Mouse (Mus musculus): ENCODE measurements around the gene Wnt7a. TPM values are rescaled to one million over a fixed set of nuclear protein-coding genes. Genes with fewer than 3 reads are reported as not detected.

Gene Wnt7a
- polyA plus RNA-seq, 1 experiment = not detected

DNA sequence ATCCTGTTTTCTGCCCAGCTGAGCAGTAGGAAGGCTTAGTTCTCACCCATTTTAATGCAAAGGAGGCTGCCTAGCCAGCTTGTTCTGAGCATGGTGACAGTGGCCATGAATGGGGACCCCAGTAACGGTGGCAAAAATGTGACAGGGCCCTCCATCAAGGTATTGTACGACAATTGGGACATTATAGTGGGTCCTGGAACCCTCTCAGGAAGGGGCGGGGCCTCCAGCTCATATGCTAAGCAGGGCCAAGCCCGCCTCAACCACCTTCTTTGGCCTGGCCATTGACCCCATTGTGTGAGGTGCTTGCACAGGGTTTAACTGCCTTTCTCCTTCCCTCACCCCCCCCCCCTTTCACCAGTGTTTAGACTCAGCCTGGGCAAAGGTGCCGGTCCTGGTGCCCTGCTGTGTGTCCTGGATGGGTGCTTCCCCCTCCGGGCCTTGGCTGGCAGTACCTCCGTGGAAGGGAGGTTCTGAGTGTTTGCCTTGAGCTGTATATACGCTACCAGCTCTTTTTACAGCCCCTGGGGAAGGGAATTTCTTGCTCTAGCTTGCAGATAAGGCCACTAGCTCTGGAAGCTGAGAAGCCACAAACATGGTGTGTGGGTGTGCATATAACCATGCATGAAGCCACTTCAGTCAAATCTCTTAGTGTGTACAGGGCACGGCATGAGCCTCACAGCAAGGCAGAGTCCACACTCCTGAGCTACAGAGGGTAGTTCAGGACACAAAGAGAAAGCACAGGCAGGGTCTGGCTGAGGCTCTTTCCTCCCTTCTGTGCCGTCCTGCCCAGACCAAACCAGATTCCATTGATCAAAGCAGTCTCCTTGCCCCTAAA lies 64.9 kb downstream of the Wnt7a start:
- TF ChIP-seq CTCF (IDR thresholded peaks at IDR 0.05; ENCODE audit: control insufficient read depth, insufficient read depth, low read length) = no peak
- no peak for TF ChIP-seq POLR2A (IDR thresholded peaks at IDR 0.05; ENCODE audit: borderline replicate concordance, control insufficient read depth, low read depth, low read length)
- Histone ChIP-seq H3K4me3 (replicated peaks; ENCODE audit: control insufficient read depth, low read depth, low read length) (no peak overlapping the region), H3K4me1 (ENCODE audit: control insufficient read depth, insufficient read depth, low read length) (no peaks in the 10 kb centered on the region), H3K27ac (ENCODE audit: control insufficient read depth, insufficient read depth, low read depth, low read length, poor library complexity) (no peak overlapping the region)
- 64% methylated on average over 10 of the region's 10 CpGs for WGBS

DNA sequence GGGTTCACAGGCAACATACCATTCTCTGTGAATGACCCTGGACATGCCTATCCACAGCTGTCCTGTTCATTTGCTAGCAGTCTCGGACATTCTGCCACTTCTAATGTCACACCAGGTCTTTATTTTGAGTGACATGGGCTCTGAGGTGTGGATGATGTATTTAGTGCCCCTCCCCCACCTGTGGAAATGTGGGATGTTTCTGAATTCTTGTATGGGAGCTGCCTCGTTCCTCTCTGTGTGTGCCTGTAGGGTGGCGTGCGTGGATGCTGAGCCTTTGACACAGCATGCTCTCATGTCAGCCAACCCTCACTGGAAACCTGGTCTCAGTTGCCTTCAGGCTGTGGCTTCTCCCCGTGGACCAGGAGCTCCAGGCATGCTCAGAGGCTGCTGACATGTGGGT lies 66.1 kb downstream of the Wnt7a start:
- Histone ChIP-seq H3K4me3 (replicated peaks; ENCODE audit: control insufficient read depth, low read depth, low read length) (no peak overlapping the region), H3K4me1 (ENCODE audit: control insufficient read depth, insufficient read depth, low read length) (no peaks in the 10 kb centered on the region), H3K27ac (ENCODE audit: control insufficient read depth, insufficient read depth, low read depth, low read length, poor library complexity) (no peak overlapping the region)
- WGBS = 68% methylated on average over 5 of the region's 5 CpGs
- TF ChIP-seq CTCF (IDR thresholded peaks at IDR 0.05; ENCODE audit: control insufficient read depth, insufficient read depth, low read length) (no peak), POLR2A (IDR thresholded peaks at IDR 0.05; ENCODE audit: borderline replicate concordance, control insufficient read depth, low read depth, low read length) (no peak)

DNA sequence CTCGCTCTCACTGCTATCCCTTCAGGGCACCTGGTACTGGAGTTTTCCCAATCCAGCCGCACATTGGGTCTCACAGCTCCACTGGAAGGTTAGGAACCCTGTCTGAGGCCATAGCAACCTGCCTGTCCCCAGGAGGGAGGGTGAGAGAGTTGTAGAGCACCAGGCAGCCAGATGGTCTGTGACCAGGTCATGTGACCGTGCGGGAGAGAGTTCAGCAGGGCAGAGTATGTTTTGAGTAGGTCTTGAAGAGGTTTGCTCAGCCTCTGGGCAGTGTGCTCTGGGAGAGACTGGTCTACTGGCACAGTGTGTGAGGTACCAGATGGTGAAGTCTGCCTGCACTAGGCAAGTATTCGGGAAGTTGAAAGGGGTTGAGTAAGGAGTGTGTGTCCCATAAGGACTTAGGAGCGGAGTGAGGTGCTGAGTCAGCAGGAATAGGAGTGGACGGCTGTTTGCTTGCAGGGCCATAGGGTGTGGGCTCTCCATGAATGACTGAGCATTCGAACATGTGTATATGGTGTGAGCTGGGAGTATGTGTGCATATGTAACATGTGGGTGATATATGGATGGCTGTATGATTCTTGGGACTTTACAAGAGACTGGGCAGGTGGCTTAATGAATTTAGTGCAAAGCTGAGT lies 71.4 kb downstream of the Wnt7a start:
- Histone ChIP-seq H3K4me1 (ENCODE audit: control insufficient read depth, insufficient read depth, low read length) (no peaks in the 10 kb centered on the region), H3K4me3 (replicated peaks; ENCODE audit: control insufficient read depth, low read depth, low read length) (no peak overlapping the region), H3K27ac (ENCODE audit: control insufficient read depth, insufficient read depth, low read depth, low read length, poor library complexity) (no peak overlapping the region)
- TF ChIP-seq POLR2A (IDR thresholded peaks at IDR 0.05; ENCODE audit: borderline replicate concordance, control insufficient read depth, low read depth, low read length) = no peak
- TF ChIP-seq CTCF (IDR thresholded peaks at IDR 0.05; ENCODE audit: control insufficient read depth, insufficient read depth, low read length) = no peak
- 73% methylated on average over 8 of the region's 8 CpGs for whole genome bisulfite sequencing

DNA sequence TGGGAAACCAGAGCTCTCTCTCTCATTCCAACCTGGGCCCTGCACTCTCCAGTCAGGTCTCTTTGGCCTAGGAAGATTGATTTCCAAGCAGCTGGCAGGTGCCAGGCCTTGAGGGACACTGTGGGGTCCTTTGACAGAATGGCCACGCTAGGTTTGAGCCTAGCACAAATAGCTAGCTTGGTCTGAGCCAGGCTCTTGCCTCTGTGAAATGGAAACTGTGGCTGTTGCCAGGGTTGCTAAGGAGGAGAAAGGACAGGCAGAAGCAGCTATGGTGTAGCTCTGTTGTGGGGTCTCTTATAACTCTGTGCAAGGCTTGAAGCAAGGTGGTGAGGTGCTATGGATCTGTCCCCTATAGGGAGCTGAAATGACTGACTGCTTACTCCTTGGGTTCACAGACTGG lies 75.7 kb downstream of the Wnt7a start:
- H3K4me1 ChIP-seq (ENCODE audit: control insufficient read depth, insufficient read depth, low read length) = no peaks in the 10 kb centered on the region
- TF ChIP-seq CTCF (IDR thresholded peaks at IDR 0.05; ENCODE audit: control insufficient read depth, insufficient read depth, low read length) = no peak
- TF ChIP-seq POLR2A (IDR thresholded peaks at IDR 0.05; ENCODE audit: borderline replicate concordance, control insufficient read depth, low read depth, low read length) = no peak
- 60% methylated on average over 1 of the region's 1 CpGs for WGBS
- no peak overlapping the region for H3K4me3 ChIP-seq (replicated peaks; ENCODE audit: control insufficient read depth, low read depth, low read length)
- no peak overlapping the region for H3K27ac ChIP-seq (ENCODE audit: control insufficient read depth, insufficient read depth, low read depth, low read length, poor library complexity)

DNA sequence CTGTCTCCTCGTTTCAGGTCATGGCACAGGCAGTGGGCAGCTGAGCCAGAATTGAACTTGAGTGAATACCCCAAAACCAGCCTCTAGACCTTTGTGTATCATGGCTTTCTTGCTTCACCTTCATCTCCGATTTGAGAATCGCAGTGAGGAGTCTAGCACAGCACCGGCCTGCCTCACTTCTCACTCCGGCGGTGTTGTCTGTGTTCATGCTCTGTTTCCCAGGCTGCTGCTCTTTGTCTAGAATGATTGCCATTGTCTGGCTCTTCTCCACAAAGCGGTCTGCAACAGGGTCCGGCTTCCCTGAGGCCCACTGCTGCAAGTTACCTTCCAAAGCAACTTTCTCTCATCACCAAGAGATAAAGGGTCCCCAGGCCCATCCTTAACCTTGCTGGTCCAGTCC lies 79.3 kb downstream of the Wnt7a start:
- Histone ChIP-seq H3K4me1 (ENCODE audit: control insufficient read depth, insufficient read depth, low read length) (no peaks in the 10 kb centered on the region), H3K27ac (ENCODE audit: control insufficient read depth, insufficient read depth, low read depth, low read length, poor library complexity) (no peak overlapping the region), H3K4me3 (replicated peaks; ENCODE audit: control insufficient read depth, low read depth, low read length) (no peak overlapping the region)
- WGBS = 83% methylated on average over 8 of the region's 8 CpGs
- TF ChIP-seq CTCF (IDR thresholded peaks at IDR 0.05; ENCODE audit: control insufficient read depth, insufficient read depth, low read length) (no peak), POLR2A (IDR thresholded peaks at IDR 0.05; ENCODE audit: borderline replicate concordance, control insufficient read depth, low read depth, low read length) (no peak)

DNA sequence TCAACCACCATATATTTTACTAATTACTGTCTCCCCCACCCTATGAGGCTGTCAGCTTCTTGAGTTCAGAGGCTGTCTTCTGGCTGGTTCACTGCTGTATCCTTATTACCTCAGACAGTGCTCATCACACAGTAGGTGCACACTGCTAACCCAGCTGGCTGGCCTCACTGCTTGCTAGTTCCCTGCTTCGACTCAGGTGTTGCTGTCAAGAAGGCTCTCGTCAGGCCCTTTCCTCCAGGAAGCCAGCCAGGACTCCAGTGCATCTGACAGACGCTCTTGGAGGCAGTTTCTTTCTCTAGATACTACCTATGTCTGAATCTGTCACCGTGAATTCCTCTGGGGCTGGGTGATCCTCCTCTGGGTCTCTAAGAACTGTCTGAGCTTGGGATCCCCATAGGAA lies 85.6 kb downstream of the Wnt7a start:
- no peak for TF ChIP-seq CTCF (IDR thresholded peaks at IDR 0.05; ENCODE audit: control insufficient read depth, insufficient read depth, low read length)
- no peak for TF ChIP-seq POLR2A (IDR thresholded peaks at IDR 0.05; ENCODE audit: borderline replicate concordance, control insufficient read depth, low read depth, low read length)
- WGBS = 68% methylated on average over 4 of the region's 4 CpGs
- H3K27ac ChIP-seq (ENCODE audit: control insufficient read depth, insufficient read depth, low read depth, low read length, poor library complexity) = no peak overlapping the region
- H3K4me3 ChIP-seq (replicated peaks; ENCODE audit: control insufficient read depth, low read depth, low read length) = no peak overlapping the region
- no peaks in the 10 kb centered on the region for H3K4me1 ChIP-seq (ENCODE audit: control insufficient read depth, insufficient read depth, low read length)

DNA sequence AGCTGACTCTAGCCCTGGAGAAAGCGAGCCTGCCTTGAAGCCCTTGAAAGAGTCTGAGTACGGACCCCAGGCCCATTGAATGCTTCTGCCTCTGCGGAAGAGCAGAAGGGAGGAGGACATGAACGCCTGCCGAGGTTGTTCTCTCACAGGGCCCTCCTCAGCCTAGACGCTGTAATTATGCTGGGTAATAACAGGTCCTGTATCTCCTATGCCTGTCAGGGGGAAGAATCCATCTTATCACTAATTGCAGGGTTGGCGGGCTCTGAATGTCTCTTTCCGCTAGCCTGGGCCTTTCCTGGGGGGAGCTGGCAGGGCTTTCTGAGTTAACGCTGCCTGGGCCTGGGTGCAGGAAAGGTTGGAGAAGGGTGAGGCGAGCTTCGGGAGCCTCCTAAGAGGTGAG lies 86.4 kb downstream of the Wnt7a start:
- WGBS = 76% methylated on average over 11 of the region's 11 CpGs
- no peak overlapping the region for H3K4me3 ChIP-seq (replicated peaks; ENCODE audit: control insufficient read depth, low read depth, low read length)
- TF ChIP-seq CTCF (IDR thresholded peaks at IDR 0.05; ENCODE audit: control insufficient read depth, insufficient read depth, low read length) (no peak), POLR2A (IDR thresholded peaks at IDR 0.05; ENCODE audit: borderline replicate concordance, control insufficient read depth, low read depth, low read length) (no peak)
- no peaks in the 10 kb centered on the region for H3K4me1 ChIP-seq (ENCODE audit: control insufficient read depth, insufficient read depth, low read length)
- no peak overlapping the region for H3K27ac ChIP-seq (ENCODE audit: control insufficient read depth, insufficient read depth, low read depth, low read length, poor library complexity)

DNA sequence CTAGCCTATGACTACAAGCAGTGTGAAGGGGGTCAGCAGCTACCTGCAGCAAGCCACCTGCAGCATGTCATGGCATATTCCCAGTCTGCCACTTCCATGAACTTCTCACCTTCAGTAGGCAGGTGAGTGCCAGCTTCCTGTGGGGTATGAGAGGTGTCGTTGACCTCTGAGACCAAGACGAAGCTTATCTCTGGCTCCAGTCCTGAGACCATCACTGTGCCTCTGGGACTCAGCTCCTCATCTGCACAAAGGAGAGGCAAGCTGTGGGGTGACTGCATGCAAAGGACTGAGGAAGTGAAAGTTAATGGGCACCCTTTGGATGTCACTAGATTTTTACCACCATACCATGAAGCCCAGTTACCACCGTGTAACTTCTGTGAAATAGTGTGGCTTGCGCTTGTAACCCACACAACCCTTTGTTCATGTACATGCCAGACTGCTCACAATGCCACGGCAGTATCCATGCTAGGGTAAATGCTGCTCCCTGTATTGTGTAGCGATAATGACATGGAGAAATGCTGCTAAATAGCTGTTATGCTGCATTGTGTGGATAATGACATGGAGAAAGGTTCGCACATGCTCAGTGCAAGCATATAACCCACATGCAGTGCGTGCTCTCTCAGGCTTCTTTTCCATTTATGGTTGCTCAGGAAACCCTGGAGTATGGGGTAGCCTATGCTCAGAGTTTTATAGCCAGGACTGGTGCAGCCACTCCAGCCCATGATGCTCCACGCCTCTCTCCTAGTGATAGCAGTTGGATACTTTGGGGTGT lies 89.0 kb downstream of the Wnt7a start:
- WGBS = 75% methylated on average over 9 of the region's 9 CpGs
- H3K27ac ChIP-seq (ENCODE audit: control insufficient read depth, insufficient read depth, low read depth, low read length, poor library complexity) = no peak overlapping the region
- TF ChIP-seq POLR2A (IDR thresholded peaks at IDR 0.05; ENCODE audit: borderline replicate concordance, control insufficient read depth, low read depth, low read length) = no peak

More for the DNA sequence above, 89.0 kb downstream of the Wnt7a start:
- no peaks in the 10 kb centered on the region for H3K4me1 ChIP-seq (ENCODE audit: control insufficient read depth, insufficient read depth, low read length)
- H3K4me3 ChIP-seq (replicated peaks; ENCODE audit: control insufficient read depth, low read depth, low read length) = no peak overlapping the region

Other genes starting within 250 kb of the Wnt7a start
- 0.83 and 16.4 TPM in 2 replicates for gene Fbln2, start 198.9 kb downstream of the Wnt7a start, polyA plus RNA-seq (2011; ENCODE audit: insufficient read depth, insufficient read length, low replicate concordance, missing spikeins)
- gene Chchd4, start 62.2 kb upstream of the Wnt7a start, polyA plus RNA-seq (2011; ENCODE audit: insufficient read depth, insufficient read length, low replicate concordance, missing spikeins) = 5.7 and 6.7 TPM in 2 replicates
- gene Tmem43, start 62.3 kb upstream of the Wnt7a start, polyA plus RNA-seq (2011; ENCODE audit: insufficient read depth, insufficient read length, low replicate concordance, missing spikeins) = 12.6 and 27.9 TPM in 2 replicates
- gene Xpc, start 104.5 kb upstream of the Wnt7a start, polyA plus RNA-seq (2011; ENCODE audit: insufficient read depth, insufficient read length, low replicate concordance, missing spikeins) = 8.7 and 17.1 TPM in 2 replicates
- gene Lsm3, start 104.6 kb upstream of the Wnt7a start, polyA plus RNA-seq (2011; ENCODE audit: insufficient read depth, insufficient read length, low replicate concordance, missing spikeins) = 112 and 140 TPM in 2 replicates